Mouse (Mus musculus) kidney, adult 8-10 months (tissue): Measurements from ENCODE around the gene Fam180a.

ENCODE experiments used
- DNase-seq, 2 experiments: peaks; one replicate each; pipeline ENCODE4 v3.0.0; 2022

Gene Fam180a

DNA sequence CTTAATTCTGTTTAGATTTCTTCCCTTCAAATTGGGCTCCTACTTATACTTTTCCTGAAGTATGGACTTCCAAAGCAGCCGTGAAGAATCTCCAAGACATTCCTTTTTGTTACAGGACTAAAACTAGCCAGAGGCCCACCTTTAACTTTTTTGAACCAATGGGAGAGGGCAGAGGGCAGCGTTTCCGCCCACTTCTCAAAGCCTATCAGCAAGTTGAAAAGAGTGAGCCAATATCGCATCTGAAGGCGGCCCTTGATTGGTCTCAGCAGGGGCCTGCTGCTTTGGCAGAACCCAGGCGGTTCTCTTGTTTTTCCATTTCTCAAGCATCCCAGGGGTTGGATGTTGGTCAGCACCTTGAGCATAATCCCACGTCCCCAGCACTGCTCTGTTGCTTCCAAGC is 17.9 kb downstream of the Fam180a start, which contains the start of gene Slc13a4:
Gene Slc13a4 (minus strand): TSS at position 95 of the 400 bp plus-strand sequence.
- DNase-seq = no peak

DNA sequence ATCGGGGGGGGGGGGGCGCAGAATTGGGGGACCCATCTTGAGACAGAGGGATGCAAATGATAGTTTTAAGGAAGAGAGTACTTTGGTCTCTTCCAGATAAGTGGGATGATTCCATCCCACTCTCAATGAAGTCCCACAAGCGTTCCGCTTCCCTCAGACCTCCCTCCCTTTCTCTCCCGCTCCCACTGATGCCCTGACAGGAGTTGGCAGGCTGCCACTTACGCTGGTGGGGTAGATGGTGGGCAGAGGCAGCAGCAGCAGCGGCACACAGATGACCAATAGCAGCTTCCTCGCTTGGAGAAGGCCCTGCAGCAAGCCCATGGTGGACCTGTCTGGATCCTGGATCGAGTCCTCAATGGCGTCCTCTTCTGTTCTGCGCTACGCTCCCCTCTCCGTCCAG is 18.8 kb downstream of the Fam180a start:
- no peak for DNase-seq

DNA sequence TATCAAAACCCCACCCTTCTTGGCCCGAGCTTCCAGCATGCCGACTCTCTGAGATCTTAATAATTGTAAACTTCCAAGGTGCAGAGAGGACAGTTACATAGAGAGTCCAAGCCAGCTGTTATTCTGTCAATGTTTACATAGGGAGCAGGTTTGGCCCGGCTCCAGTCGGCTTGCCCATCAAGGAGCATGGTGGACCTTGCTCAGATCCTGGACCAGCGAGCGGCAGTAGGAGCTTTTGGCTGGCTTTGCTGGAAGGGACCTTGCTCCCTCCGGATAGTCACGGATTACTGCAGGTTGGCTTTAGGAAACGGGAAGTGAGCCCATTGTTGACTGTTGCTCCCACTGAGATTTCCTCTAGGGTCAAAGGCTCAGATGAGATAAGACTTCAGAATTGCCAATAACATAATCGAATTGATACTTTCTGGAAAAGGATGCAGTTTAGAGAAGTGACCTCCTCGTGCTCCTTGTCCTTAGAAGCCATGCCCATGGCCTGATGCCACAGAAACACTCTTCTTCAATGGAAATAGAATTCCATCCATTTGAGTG is 22.5 kb downstream of the Fam180a start:
- peak; percentile 95 to 96 for DNase-seq

DNA sequence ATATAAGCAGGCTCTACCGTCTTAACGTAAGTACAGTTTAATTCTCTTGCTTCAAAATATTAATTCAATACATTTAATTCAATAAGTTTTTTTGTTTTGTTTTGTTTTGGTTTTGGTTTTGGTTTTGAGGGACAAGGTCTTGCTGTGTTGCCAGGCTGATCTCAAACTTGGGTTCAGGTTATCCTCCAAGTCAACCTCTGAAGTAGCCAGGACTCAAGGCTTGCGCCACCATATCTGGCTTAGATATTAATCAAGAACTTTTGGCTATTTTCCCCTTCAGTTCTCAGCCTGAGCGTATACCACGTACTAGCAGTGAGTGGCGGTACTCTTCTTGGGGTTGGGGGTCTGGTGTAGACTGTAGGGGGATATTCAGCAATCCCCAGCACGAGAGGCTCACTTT is 23.4 kb downstream of the Fam180a start:
- no peak for DNase-seq

DNA sequence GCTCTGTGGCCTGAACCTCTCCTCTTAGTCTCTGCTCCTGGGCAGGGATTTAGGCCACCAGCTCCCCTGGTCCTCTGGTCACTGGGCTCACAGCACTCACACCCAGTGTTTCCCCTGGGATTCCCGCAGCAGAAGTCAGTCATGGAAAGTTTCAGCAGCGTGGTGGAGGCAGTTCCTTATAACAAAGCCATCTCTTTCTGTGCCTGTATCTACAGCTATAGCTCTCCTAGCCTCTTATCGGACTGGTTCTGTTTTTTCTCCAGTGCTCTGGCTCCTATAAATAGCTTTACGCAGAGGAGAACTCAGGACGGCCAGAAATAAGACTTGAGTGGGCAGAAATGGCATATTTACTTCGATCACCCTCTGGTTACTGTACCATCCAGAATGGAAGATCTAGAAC is 27.6 kb downstream of the Fam180a start:
- DNase-seq = no peak

DNA sequence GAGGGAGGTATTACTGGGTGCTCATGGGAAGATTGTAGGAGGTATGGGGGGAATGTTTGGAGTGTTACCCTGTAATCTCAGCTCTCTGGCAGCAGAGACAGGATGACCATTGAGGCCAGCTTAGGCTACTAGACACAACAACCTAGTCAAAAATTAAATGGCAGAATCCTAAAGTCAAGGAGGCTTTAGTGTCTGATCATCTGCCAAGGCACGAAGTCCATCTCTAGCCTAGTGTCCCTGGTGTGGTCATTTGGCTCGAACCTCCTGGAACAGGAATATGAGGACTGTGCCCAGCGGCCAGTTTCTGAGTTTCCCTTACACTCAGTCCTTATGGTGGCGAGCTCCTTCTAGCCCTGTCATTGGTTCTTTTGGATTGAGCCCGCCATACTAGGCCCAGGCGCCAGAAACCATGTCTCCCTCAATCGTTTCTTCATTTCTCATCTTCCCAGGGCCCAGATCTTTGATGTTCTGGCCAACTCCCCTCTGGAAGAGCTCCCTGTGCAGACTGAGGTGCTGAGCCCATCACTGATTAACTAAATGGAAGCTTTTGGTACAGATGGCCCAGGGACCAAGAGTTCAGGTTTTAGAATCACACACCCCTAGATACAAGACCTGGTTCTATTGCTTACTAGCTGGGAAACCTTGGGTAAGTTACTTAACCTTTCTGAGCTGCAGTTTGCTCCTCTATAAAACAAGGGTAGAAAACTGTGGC is 28.3 kb downstream of the Fam180a start:
- DNase-seq = peak; percentile 85

DNA sequence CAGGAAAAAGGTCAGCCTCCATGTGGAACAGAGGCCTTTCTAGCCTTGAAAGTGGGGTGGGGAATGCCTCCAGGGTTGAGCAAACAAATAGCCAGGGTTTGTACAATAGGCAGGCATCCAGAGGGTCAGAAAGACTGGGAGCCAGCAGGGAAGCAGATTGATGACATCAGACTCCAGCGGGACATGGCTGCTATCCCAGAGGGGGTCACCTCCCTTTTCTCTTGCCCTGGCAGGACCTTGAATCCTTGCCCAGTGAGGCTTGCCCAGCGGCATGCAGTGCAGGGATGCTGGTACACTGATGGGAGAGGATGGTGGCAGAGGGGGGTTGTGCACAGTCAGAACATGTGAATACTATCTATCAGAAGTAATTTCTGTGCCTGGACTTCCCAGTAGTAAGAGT is 28.9 kb downstream of the Fam180a start:
- peak; percentile 66 to 75 for DNase-seq

DNA sequence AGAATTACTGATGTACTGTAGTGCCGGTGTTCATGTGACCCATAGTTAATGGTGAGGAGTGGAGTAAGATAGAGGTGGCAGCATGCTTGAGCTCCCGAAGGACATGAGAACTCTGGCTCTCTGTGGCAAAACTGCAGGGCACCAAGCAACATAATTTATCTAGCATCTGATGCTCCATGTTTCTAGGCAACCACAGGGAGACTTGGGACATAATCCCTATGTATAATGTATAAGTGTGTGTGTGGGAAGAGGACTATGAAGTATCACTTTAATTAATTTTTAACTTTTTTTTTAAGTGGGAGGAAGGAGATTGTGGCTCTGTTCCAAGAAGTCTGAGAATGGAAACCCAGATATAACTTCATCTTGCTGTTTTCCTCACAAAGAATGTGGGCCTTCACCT is 31.0 kb downstream of the Fam180a start:
- no peak for DNase-seq

DNA sequence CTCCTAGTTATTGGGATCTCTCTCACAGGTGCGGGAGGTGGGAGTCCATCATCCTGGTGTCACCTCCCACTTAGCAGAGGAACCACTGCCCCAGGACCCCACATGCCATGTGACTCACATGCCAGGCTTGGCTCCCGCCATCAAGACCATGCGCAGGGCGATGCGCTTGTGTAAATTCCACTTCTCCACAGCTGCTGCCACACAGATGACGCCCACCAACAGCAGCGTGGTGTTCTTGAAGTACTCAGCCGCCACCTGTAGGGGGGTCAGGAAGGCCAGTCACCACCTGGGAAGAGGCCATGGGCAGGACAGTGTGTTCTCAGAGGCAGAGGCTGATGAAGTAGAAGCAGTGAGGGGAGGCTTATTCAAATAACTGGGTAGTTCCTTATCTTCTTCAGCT is 36.3 kb downstream of the Fam180a start:
- DNase-seq = no peak

DNA sequence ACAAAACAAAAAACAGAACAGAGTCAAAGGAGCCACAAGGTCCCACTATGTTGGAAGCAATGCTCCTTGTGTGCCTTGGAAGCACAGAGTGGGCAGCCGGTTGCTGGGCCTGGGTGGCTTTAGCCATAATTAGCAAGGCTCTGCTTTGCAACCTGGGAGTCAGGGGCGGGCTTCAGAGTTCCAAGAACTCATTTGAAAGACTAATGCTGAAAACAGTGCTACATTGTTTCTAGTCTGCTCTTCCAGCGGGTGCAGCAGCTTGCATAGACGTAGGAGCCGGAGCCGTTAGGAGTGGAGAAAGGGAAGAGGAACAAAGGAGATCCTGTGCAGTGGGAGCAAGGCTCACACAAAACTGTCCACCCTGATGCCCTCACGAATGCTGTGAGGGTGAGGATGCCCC is 37.0 kb downstream of the Fam180a start:
- no peak for DNase-seq

DNA sequence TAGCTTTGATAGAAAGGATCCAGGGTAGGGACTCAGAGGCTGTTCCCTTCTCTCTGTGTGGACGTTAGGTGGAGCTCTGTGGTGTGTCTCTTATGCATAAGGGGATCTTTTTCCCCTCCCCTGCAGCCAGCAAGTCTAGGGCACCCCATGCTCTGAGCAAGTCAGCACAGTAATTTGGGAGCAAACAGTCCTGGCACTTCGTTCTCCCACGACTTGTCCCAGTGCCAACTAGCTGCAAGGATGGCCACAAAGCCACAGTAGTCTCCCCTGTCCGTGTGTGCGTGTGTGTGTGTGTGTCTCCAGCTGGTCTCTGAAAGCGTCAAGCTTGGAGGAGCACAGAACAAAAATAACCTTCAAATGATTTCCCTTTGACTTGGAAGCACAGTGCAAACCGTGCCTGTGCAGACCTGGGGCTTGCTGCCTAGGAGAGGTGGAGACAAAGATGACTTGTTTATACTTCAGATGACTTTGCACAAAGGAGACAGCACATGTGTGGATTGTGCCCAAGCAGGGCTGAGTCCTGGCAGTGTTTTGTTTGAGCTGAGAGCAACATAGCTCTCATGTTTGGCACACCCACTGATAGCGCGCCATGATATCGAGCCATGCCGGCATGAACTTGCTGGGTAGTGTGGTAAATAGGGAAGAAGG is 37.7 kb downstream of the Fam180a start:
- DNase-seq = peak; percentile 47 to 59

DNA sequence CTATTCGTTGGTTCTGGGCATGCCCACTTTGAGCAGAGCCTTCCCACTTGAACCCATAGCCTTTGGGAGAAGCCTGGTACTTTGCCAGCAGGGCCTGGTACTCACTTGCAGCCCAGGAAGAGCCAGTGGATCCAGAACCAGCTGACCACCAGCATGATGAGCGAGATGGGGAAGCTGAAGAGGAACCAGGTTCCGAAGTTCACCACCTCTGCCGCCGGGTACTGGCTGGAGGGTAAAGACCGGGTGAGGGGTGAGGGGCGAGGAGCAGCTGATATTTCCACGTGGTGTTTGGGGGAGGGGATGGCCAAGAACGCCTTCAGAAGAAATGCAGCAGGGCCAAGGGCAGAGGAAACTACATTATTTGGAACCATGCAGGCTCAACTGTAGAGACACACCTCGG is 46.6 kb downstream of the Fam180a start:
- DNase-seq = peak; percentile 73 to 80

DNA sequence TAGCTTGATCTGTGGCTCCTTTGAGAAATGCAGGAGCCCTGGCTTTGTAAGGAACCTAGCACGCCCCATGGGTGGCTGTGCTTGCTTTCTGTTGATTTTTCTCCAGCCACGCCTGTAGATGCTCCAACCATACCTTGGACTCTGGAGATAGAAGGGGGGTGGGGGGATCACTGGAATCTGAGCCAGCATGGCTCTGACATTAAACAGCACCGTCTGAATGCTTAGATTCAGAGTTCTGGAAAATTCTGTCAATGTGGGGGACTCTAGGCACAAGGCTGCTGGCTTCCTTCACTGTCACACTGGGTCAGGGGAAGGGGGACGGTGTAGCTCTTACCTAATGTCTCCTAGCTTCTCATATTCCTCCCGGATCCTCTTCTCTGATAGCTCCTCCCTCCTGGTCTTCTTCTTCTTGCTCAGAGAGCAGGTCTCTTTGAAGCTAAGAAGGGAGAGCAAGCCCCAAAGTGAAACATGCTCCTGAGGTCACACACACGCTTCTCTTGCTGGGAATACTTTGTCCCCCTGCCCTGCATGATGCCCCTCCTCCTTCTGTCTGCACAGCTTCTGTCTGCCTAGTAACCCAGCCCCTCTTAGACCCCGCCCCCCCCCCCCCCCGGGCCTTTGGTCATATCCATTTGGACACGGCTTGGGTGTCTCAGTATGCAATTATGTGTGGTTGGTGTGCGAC is 47.9 kb downstream of the Fam180a start:
- no peak for DNase-seq

DNA sequence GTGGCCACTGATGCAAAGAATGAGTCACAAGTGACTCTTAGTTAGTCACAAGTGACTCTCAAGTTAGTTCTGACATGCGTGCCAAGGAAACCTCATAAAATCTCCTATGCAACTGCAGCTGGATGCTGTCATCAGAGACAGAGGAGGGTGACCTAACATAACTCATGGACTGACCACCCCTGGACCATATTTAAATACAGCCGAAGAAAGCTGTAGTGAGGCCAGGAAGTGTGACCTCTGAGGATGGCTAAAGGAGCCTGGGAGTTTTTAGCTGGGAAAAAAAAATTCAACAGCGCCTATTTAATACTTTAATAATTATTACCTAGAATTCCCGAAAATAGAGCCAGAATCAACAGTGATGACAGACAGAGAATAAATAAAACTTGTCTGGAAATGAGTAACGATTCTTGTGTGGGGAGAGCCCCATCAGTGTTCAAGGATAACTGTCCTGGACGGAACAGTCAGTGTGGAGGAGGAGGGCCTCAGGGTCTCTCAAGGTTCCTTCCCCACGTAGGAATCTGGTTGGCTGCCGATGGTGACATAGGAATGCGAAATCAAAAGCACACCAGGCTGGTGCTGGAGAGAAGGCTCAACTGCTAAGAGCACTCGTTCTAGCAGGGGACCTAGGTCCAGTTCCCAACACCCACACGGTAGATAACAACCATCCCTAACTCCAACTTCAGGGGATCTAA is 52.4 kb downstream of the Fam180a start:
- DNase-seq = peak; percentile 34 to 61

DNA sequence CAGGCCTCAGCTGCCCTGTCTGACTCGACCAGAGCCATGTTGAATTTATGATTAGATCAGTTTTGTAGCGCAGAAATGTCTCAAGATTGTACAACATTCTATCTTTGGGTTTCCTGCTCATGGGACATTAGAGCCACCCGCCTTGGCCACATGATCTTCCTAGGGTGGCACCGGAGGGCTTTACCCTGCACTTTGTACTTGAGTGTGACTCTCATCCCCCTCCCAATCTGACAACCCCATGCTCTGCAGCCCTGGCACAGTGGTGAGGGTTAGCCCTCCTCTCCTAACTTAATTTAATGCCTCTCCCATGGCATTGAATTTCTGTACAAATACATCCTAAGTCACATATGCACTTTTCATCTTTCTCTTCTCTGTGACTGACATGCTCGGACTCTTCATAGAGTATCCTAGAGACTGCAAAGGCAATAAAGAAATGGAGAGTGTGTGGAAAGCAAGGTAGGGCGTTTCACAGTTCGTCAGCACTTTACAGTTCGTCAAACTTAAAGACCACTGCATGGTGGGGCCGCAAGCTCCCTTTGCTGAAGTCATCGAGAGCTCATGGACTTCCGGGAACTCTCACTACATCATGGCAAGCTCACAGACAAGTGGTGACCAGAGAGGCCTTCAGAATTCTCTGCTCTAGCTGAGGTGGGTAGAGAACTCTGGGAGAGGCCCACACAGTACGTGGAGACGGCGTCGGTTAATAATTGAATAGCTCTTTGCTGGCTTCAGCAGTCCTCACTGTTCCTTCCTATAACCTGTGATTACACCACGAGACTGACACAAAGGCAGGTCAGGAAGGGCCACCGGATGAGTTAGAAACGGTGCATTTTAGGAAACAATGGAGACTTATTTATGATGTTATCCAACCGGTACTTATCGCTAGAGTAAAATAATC is 53.8 kb downstream of the Fam180a start:
- DNase-seq = peak; percentile 70 to 72

DNA sequence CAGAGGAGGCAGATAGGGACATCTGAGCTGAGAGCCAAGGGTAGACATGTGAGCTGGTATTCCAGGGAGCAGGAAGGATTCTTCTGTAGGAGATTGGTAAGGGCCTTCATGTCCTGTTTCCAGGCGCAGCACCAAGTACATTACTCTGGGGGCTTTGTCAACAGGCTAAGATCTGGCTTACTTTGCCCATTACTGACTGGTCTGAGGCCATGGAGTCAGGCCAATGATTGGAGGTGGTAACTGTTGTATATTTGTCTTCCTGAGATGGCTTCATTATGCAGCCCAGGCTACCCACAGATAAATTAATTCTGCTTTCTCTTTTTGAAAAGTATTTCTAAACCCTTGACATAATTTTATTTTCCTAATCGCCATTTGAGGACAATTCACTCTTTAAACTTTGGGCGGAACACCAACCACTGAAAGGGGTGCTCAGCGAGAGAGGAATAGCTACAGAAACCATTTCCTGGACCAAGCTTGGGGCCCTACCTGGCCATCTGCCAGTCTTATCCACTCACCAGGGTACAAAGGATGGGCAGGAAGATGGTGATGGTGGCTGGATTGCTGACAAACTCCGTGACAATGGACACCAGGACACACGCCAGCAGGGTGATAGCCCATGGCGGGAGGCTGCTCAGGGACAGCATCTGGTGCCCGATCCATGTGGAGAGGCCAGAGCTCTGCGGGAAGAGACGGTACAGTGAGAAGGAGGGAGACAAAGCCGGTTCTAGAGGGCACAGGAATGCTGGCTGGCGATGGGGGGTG is 54.7 kb downstream of the Fam180a start:
- no peak for DNase-seq

DNA sequence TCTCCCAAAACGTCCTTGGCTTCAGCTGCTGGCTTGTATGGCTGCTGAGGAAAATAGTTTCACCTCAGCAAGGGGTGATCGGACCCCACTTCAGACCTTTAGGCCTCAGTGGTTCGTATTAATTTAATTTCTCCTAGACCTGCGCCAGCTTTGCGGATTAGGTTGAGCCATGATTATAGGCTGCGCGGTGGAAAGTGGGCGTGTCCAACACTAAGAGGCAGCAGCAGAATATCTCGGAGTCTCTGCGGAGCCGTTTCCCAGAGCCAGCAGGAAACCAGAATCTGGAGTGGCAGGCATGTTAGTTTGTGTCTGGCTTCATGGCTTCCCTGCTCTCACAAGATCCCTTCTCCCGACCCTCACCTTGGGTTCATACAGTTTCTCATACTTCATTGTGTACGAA is 56.3 kb downstream of the Fam180a start:
- DNase-seq = no peak

DNA sequence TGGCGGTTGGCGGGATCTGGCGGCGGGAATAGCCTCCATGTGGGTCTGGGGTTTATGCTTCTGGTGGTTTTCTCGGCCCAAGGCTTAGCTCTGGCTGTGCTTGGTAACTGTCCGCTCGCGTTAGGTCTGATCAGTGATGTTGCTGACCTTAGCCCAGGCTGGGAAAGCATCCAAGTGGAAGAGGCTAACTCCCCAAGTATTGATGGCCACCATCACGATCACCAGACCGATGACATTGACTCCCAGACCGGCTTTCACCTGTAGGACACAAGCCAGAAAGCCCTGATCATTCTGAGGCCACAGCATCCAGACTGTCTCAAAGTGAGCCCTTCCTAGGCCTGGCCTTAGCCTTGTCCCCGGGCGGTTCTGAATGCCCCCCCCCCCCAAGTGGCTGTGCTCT is 57.2 kb downstream of the Fam180a start:
- DNase-seq = no peak

DNA sequence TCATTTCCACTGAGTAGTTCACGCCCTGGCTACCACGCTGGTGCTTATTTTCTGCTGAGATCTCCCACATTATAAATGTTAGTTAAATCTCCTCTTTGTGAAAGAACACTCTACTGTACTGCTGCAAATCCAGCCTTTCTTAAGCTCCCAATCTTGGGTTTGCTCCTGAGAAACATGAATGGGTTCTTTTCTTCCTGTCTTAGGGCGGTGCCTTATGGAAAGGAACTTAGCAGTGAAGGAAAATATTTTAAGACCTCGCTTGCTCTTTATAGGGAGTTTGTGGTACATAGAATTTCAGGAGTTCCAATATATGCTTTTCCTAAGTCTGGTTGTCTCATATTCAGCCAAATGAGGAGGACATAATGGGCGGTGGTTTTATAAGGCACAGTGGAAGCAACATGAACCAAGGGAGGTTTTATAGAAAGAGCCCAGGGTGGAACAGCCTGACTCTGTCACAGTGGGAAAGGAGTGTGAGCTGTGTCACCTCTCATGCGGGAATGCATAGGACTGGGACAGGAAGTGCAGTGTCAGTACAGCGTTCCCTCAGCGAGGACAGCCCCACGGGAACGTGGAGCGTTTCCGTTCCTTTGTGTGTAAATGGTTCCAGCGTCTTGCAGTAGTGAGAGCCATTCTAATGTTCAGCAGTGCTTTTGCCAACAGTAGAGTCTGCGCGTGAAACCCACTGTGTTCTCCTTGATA is 60.2 kb downstream of the Fam180a start:
- DNase-seq = no peak
